Mouse (Mus musculus) CD4-positive helper T cell, adult 2 months (primary cell): ENCODE measurements around the gene Mrgpre.

Source experiments
- DNase-seq: peaks from one replicate; pipeline ENCODE4 v3.0.0-alpha.2; 2012; ENCODE audit warnings: low read depth, missing footprints, low spot score

The Mrgpre gene

GRCm38 (mm10) chr7:143739511-143740461, 44.5 kb downstream of the Mrgpre start:
- peak; percentile 62 for DNase-seq

- DNase-seq = no peak
Observed at GRCm38 (mm10) chr7:143738601-143739006, 45.7 kb downstream of the Mrgpre start.

GRCm38 (mm10) chr7:143738194-143738593, 46.1 kb downstream of the Mrgpre start:
- no peak for DNase-seq

- no peak for DNase-seq
Observed at GRCm38 (mm10) chr7:143733746-143734145, 50.6 kb downstream of the Mrgpre start.

GRCm38 (mm10) chr7:143729886-143730285, 54.4 kb downstream of the Mrgpre start:
- no peak for DNase-seq
